ENCODE assay signal across 9 mouse cellular contexts in the genomic region with DNA sequence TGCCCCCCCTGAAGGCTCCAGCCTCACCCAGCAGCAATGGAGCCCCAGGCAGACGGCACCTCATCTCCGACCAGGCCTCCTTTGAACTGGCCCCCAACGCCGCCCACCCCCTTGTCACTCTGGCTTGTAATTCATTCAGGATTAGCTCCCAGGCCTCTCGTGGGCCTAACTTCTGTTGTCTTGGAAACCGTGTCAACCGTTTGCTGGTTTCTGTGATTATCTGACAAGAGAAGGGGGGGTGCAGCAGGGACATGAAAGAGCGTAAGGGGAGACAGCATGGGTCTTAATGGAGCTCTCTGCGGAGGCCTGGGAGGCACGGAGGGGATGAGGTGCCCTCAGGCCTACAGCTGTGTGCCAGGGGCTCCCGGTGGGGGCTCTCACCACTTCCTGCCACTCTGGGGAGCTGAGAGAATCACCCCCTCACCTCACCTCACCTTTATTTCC.
DNase-seq lines count a peak whose midpoint lies in the region; ATAC-seq and TF ChIP-seq lines count a peak whose summit lies in the region.
"Had no signal": no experiment of that assay in that cellular context is flagged by ENCODE, and none has a peak within 500 bp of the region (broad histone marks: within the 10 kb centered on the region; RNA-seq: fewer than 3 reads in every experiment).

No protein-coding gene starts in this region.

- no peaks in the 10 kb centered on the region for H3K9me3 ChIP-seq in lung, embryonic 14.5 days (ENCODE audit: low read depth, low read length)
- no peaks in the 10 kb centered on the region for H3K9me3 ChIP-seq in forebrain, embryonic 15.5 days
- 0 out of 2 replicates have a peak, but pooled peaks cover 4% of the 10 kb centered on the region for H3K9me3 ChIP-seq in midbrain, embryonic 10.5 days (replicated peaks)

- peak overlapping the region; percentile 43; the same call in 1 of the 2 replicates for H3K4me2 ChIP-seq in lung, embryonic 14.5 days
- H3K4me2 ChIP-seq in forebrain, embryonic 15.5 days (replicated peaks) = peak overlapping the region; percentile 33

- peak overlapping the region; percentile 29; the same call in 1 of the 2 replicates for H3K9ac ChIP-seq in lung, embryonic 14.5 days
- peak overlapping the region; percentile 30; the same call in 1 of the 2 replicates for H3K9ac ChIP-seq in forebrain, embryonic 15.5 days (replicated peaks)

- no peaks in the 10 kb centered on the region for H3K27me3 ChIP-seq in lung, embryonic 14.5 days (ENCODE audit: insufficient read depth, low read length)
- H3K27me3 ChIP-seq in forebrain, embryonic 15.5 days = no peaks in the 10 kb centered on the region
- peaks cover 80% of the 10 kb centered on the region for H3K27me3 ChIP-seq in midbrain, embryonic 10.5 days (ENCODE audit: low read depth, poor library complexity, severe bottlenecking)

- no peak overlapping the region for H3K4me3 ChIP-seq in lung, embryonic 14.5 days (ENCODE audit: low read depth, low read length)
- 0 out of 2 replicates have a peak overlapping the region, but pooled peaks have one; percentile 3 for H3K4me3 ChIP-seq in forebrain, embryonic 15.5 days
- peak overlapping the region; percentile 45 for H3K4me3 ChIP-seq in midbrain, embryonic 10.5 days
- H3K4me3 ChIP-seq: myocyte had no signal

- no peak for TF ChIP-seq CTCF in lung, embryonic 14.5 days (IDR thresholded peaks at IDR 0.05; ENCODE audit: low read depth)

- ATAC-seq in lung, embryonic 14.5 days (ENCODE audit: insufficient read depth) = no peak
- ATAC-seq in forebrain, embryonic 15.5 days (replicated peaks) = no peak

- intact Hi-C loops in left cerebral cortex, postnatal 4 days (cut with DNase I) = no loop called here

- H3K4me1 ChIP-seq in lung, embryonic 14.5 days (ENCODE audit: insufficient read depth) = peaks cover 62% of the 10 kb centered on the region
- H3K4me1 ChIP-seq in forebrain, embryonic 15.5 days = peaks cover 89% of the 10 kb centered on the region
- H3K4me1 ChIP-seq in midbrain, embryonic 10.5 days = peaks cover 99% of the 10 kb centered on the region

- H3K27ac ChIP-seq in lung, embryonic 14.5 days (ENCODE audit: low read depth) = peak overlapping the region; percentile 63
- H3K27ac ChIP-seq in forebrain, embryonic 15.5 days (replicated peaks) = peak overlapping the region; percentile 63
- peak overlapping the region; percentile 86 for H3K27ac ChIP-seq in midbrain, embryonic 10.5 days (replicated peaks)

- WGBS in lung, embryonic 14.5 days = 29% methylated on average over 11 of the region's 11 CpGs
- 5% methylated on average over 11 of the region's 11 CpGs for WGBS in forebrain, embryonic 15.5 days
- 7% methylated on average over 11 of the region's 11 CpGs for WGBS in midbrain, embryonic 10.5 days

- DNase-seq in lung, embryonic 14.5 days = no peak
- no peak for DNase-seq in lung, postnatal 14 days
- peak; percentile 86 for DNase-seq in midbrain, embryonic 10.5 days (ENCODE audit: low spot score)
- peak; percentile 92 for DNase-seq in thymus, postnatal 14 days
- DNase-seq in left cerebral cortex, adult 8-10 months (ENCODE audit: low spot score in 2 of 2) = no peak
- DNase-seq in right cerebral cortex, postnatal 4 days = no peak
- DNase-seq in left cerebral cortex, postnatal 4 days = no peak

- 0 out of 2 replicates have a peak, but pooled peaks cover 3% of the 10 kb centered on the region for H3K36me3 ChIP-seq in lung, embryonic 14.5 days (ENCODE audit: insufficient read depth)
- H3K36me3 ChIP-seq in forebrain, embryonic 15.5 days = no peaks in the 10 kb centered on the region
- H3K36me3 ChIP-seq in midbrain, embryonic 10.5 days = no peaks in the 10 kb centered on the region

Comparison
In these comparisons a context has a peak if more than half of its experiments do, and no peak if none do; other contexts are left out.
1. DNase-seq: peak in midbrain, embryonic 10.5 days (single experiment) and thymus, postnatal 14 days (single experiment); none in lung, embryonic 14.5 days (single experiment), lung, postnatal 14 days (single experiment), left cerebral cortex, adult 8-10 months (0 of 2), right cerebral cortex, postnatal 4 days (single experiment) and left cerebral cortex, postnatal 4 days (single experiment).
2. Peak in every context shown above with its lines, with median percentiles within 50 percentile points of each other: H3K27ac ChIP-seq.